ENCODE assay signal across 9 mouse cellular contexts in the genomic region with DNA sequence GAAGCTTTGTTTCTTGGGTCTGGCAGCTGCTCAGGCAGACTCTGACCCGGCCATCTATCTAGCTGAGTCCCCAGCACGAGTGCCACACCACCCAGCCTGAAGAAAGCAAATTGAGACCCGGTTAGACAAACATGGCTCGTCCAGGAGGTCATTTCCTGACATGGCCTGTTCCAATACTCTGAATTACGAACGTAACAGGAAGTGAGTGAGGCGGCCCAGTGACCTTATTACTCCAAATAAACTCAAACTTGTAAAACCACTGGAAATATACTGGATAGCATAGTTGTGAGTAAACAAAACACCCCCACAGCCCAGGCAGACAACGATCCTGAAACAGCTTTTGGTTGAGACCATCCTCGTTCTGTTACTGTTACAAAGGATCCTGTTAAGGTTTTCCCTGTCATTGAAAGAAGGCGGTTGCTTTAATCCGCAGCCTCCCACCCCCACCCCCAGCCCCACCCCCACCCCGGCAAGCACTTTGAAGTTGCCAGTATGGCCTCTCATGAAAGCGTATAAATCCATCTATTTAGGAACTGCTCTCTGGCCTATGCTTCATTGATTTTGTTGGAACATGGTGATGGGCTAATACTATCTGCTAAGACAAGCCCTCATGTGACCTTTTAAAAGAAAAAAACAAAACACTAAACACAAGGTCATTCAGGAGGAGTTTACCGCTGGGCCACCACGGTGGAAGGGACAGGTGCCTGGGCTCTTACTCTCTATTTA. TPM values are rescaled to one million over a fixed set of nuclear protein-coding genes. Genes with fewer than 3 reads are reported as not detected.
A peak's percentile ranks its signal among the peaks of the same experiment; 100 is the strongest.
DNase-seq lines count a peak whose midpoint lies in the region; ATAC-seq lines count a peak whose summit lies in the region.
"Had no signal": no experiment of that assay in that cellular context is flagged by ENCODE, and none has a peak within 500 bp of the region (broad histone marks: within the 10 kb centered on the region; RNA-seq: fewer than 3 reads in every experiment).

No protein-coding gene starts in this region.

- H3K4me3 ChIP-seq in embryonic facial prominence, embryonic 15.5 days (replicated peaks) = no peak overlapping the region
- no peak overlapping the region for H3K4me3 ChIP-seq in limb, embryonic 11.5 days (ENCODE audit: low read depth, low read length)
- H3K4me3 ChIP-seq in midbrain, embryonic 15.5 days = no peak overlapping the region

- 29% methylated on average over 15 of the region's 15 CpGs for WGBS in embryonic facial prominence, embryonic 15.5 days
- 8% methylated on average over 15 of the region's 15 CpGs for WGBS in limb, embryonic 11.5 days
- 14% methylated on average over 15 of the region's 15 CpGs for WGBS in midbrain, embryonic 15.5 days

- peaks cover 10% of the 10 kb centered on the region for H3K4me1 ChIP-seq in embryonic facial prominence, embryonic 15.5 days
- H3K4me1 ChIP-seq in limb, embryonic 11.5 days (ENCODE audit: control insufficient read depth, insufficient read depth, low read length) = peaks cover 11% of the 10 kb centered on the region; the same call in 1 of the 2 replicates
- H3K4me1 ChIP-seq in midbrain, embryonic 15.5 days = peaks cover 17% of the 10 kb centered on the region

- H3K9ac ChIP-seq in embryonic facial prominence, embryonic 15.5 days = no peak overlapping the region
- H3K9ac ChIP-seq in limb, embryonic 11.5 days (ENCODE audit: low read length) = no peak overlapping the region
- H3K9ac ChIP-seq in midbrain, embryonic 15.5 days = no peak overlapping the region

- peaks cover 10% of the 10 kb centered on the region for H3K36me3 ChIP-seq in embryonic facial prominence, embryonic 15.5 days
- H3K36me3 ChIP-seq in limb, embryonic 11.5 days (ENCODE audit: control insufficient read depth, insufficient read depth, low read length) = peaks cover 5% of the 10 kb centered on the region
- peaks cover 8% of the 10 kb centered on the region for H3K36me3 ChIP-seq in midbrain, embryonic 15.5 days (replicated peaks)

- no peaks in the 10 kb centered on the region for H3K9me3 ChIP-seq in embryonic facial prominence, embryonic 15.5 days (replicated peaks)
- H3K9me3 ChIP-seq in limb, embryonic 11.5 days (ENCODE audit: control insufficient read depth, low read length) = 0 out of 2 replicates have a peak, but pooled peaks cover 2% of the 10 kb centered on the region
- no peaks in the 10 kb centered on the region for H3K9me3 ChIP-seq in midbrain, embryonic 15.5 days

- no peak overlapping the region for H3K4me2 ChIP-seq in embryonic facial prominence, embryonic 15.5 days (replicated peaks)
- H3K4me2 ChIP-seq in limb, embryonic 11.5 days (ENCODE audit: low read depth, severe bottlenecking) = peak overlapping the region; percentile 3; the same call in 1 of the 2 replicates
- H3K4me2 ChIP-seq in midbrain, embryonic 15.5 days = no peak overlapping the region

- peak overlapping the region; percentile 6; the same call in 1 of the 2 replicates for H3K27ac ChIP-seq in embryonic facial prominence, embryonic 15.5 days (replicated peaks)
- H3K27ac ChIP-seq in limb, embryonic 11.5 days (replicated peaks; ENCODE audit: low read depth, low read length) = no peak overlapping the region
- peak overlapping the region; percentile 43 for H3K27ac ChIP-seq in midbrain, embryonic 15.5 days

- peak; percentile 41 for DNase-seq in adrenal gland, adult 8-10 months
- peak; percentile 39 for DNase-seq in heart, postnatal 4 days
- DNase-seq in limb, embryonic 11.5 days (ENCODE audit: low spot score) = peak; percentile 42
- DNase-seq in frontal cortex, postnatal 10 days (ENCODE audit: low spot score in 2 of 2) = no peak
- DNase-seq in cerebellum, adult 8-10 months = no peak
- DNase-seq in layer of hippocampus, postnatal 10 days (ENCODE audit: low spot score in 2 of 2) = no peak

- H3K27me3 ChIP-seq in embryonic facial prominence, embryonic 15.5 days = no peaks in the 10 kb centered on the region
- H3K27me3 ChIP-seq in limb, embryonic 11.5 days (ENCODE audit: control insufficient read depth, insufficient read depth, low read length) = no peaks in the 10 kb centered on the region
- H3K27me3 ChIP-seq in midbrain, embryonic 15.5 days (replicated peaks) = no peaks in the 10 kb centered on the region
- H3K27me3 ChIP-seq: Patski had no signal

- ATAC-seq in embryonic facial prominence, embryonic 15.5 days (ENCODE audit: insufficient number of reproducible peaks, low FRiP score, low TSS enrichment, low read depth) = no peak
- no peak for ATAC-seq in limb, embryonic 11.5 days (ENCODE audit: insufficient number of reproducible peaks, low FRiP score, low TSS enrichment, low read depth)
- peak; percentile 71; the same call in 1 of the 2 replicates for ATAC-seq in midbrain, embryonic 15.5 days (replicated peaks)
- ATAC-seq: Patski had no signal

RNA-seq across cellular contexts. Expression of a gene that starts 17.0 kb away (rescaled TPM):
- 10 to 100 TPM; 14.6 to 25.4 (median 22.3) TPM for total RNA-seq in adrenal gland, adult 8-10 months (2022)
- 138 and 147 TPM in 2 replicates for polyA plus RNA-seq in embryonic facial prominence, embryonic 15.5 days (2015; fragmentation: Nextera tagmentation; extraction: Ambion mirVana)
- 10 to 100 TPM; 65.0 to 65.2 TPM for total RNA-seq in heart, postnatal 4 days (2021)
- 161 and 167 TPM in 2 replicates for polyA plus RNA-seq in limb, embryonic 11.5 days (2014; fragmentation: Nextera tagmentation; extraction: Ambion mirVana)
- 156 and 168 TPM in 2 replicates for polyA plus RNA-seq in midbrain, embryonic 15.5 days (2015; fragmentation: Nextera tagmentation; extraction: Ambion mirVana)
- 10 to 100 TPM; 78.4 to 83.3 TPM for total RNA-seq in layer of hippocampus, postnatal 10 days (2021)

Comparison
In these comparisons a context has a peak if more than half of its experiments do, and no peak if none do; other contexts are left out.
1. DNase-seq: peak in adrenal gland, adult 8-10 months (single experiment), heart, postnatal 4 days (single experiment) and limb, embryonic 11.5 days (single experiment); none in frontal cortex, postnatal 10 days (0 of 2), cerebellum, adult 8-10 months (single experiment) and layer of hippocampus, postnatal 10 days (0 of 2).